Mouse (Mus musculus) forebrain, embryonic 12.5 days (tissue): ENCODE data around the gene Pde1a. TPM values are rescaled to one million over a fixed set of nuclear protein-coding genes. Genes with fewer than 3 reads are reported as not detected.

ENCODE experiments used
- ATAC-seq: fragments of 200-750 bp; cut with Nextera tagmentation; 2 replicates; pipeline ENCODE4 v1.8.0; 2017; ENCODE audit warnings: moderate TSS enrichment; ENCODE audit not compliant: low FRiP score
- H3K27ac ChIP-seq: fragments of 300-500 bp; sonication (generic); 2 replicates; pipeline ENCODE4 v1.5.1; 2016; ENCODE audit warnings: mild to moderate bottlenecking
- H3K27me3 ChIP-seq: fragments of 300-500 bp; sonication (generic); 2 replicates; pipeline ENCODE4 v1.6.1; 2016; ENCODE audit warnings: mild to moderate bottlenecking
- H3K36me3 ChIP-seq: fragments of 300-500 bp; sonication (generic); replicated peaks from 2 replicates; pipeline ENCODE4 v1.6.1; 2016; ENCODE audit warnings: mild to moderate bottlenecking
- H3K4me1 ChIP-seq: fragments of 300-500 bp; sonication (generic); 2 replicates; pipeline ENCODE4 v1.6.1; 2016
- H3K4me2 ChIP-seq: fragments of 300-500 bp; sonication (generic); 2 replicates; pipeline ENCODE4 v1.6.1; 2016; ENCODE audit warnings: mild to moderate bottlenecking, moderate library complexity
- H3K4me3 ChIP-seq: fragments of 300-500 bp; sonication (generic); replicated peaks from 2 replicates; pipeline ENCODE4 v1.5.1; 2016; ENCODE audit warnings: mild to moderate bottlenecking
- H3K9ac ChIP-seq: fragments of 300-500 bp; sonication (generic); 2 replicates; pipeline ENCODE4 v1.6.1; 2016; ENCODE audit warnings: mild to moderate bottlenecking
- H3K9me3 ChIP-seq: fragments of 300-500 bp; sonication (generic); 2 replicates; pipeline ENCODE4 v1.6.1; 2016
- WGBS: fragments of 180-500 bp; shearing (Covaris S2); methylation state at CpG from one replicate; pipeline ENCODE4 v1.1.7; 2016; 5-methylcytosine and 5-hydroxymethylcytosine counted together
- polyA plus RNA-seq: library from polyadenylated mRNA; unstranded; fragments of >200 nt; fragmentation: Nextera tagmentation; extraction: Ambion mirVana; gene quantifications from 2 replicates; pipeline ENCODE4 v1.2.1, GENCODE M21; 2016

Gene Pde1a
- 2.5 and 3.7 TPM in 2 replicates for polyA plus RNA-seq

GRCm38 (mm10) chr2:80128861-80129698, at the start of gene Pde1a:
Gene Pde1a, minus strand, starts transcription at chr2:80129458.
- H3K4me1 ChIP-seq = peaks cover 25% of the 10 kb centered on the region
- peaks cover 4% of the 10 kb centered on the region; the same call in 1 of the 2 replicates for H3K27me3 ChIP-seq
- peak; percentile 90 for ATAC-seq
- H3K36me3 ChIP-seq = no peaks in the 10 kb centered on the region
- 5% methylated on average over 21 of the region's 21 CpGs for WGBS
- no peaks in the 10 kb centered on the region for H3K9me3 ChIP-seq
- peak within 1 kb of the TSS; percentile 29; the same call in 1 of the 2 replicates for H3K9ac ChIP-seq
- H3K27ac ChIP-seq = peak within 1 kb of the TSS; percentile 50; the same call in 1 of the 2 replicates
- peak within 1 kb of the TSS; percentile 38 for H3K4me3 ChIP-seq
- H3K4me2 ChIP-seq = peak within 1 kb of the TSS; percentile 68

GRCm38 (mm10) chr2:80178608-80179280, 49.5 kb upstream of the Pde1a start:
- H3K4me2 ChIP-seq = no peak overlapping the region
- no peak overlapping the region for H3K27ac ChIP-seq
- no peaks in the 10 kb centered on the region for H3K36me3 ChIP-seq
- WGBS = 78% methylated on average over 4 of the region's 4 CpGs
- no peak overlapping the region for H3K9ac ChIP-seq
- no peaks in the 10 kb centered on the region for H3K27me3 ChIP-seq
- no peaks in the 10 kb centered on the region for H3K4me1 ChIP-seq
- H3K4me3 ChIP-seq = no peak overlapping the region
- no peak for ATAC-seq
- no peaks in the 10 kb centered on the region for H3K9me3 ChIP-seq

GRCm38 (mm10) chr2:80178154-80178553, 48.9 kb upstream of the Pde1a start:
- no peaks in the 10 kb centered on the region for H3K27me3 ChIP-seq
- H3K9ac ChIP-seq = no peak overlapping the region
- no peak overlapping the region for H3K27ac ChIP-seq
- 91% methylated on average over 3 of the region's 3 CpGs for WGBS
- H3K36me3 ChIP-seq = no peaks in the 10 kb centered on the region
- no peak for ATAC-seq
- no peak overlapping the region for H3K4me3 ChIP-seq
- H3K4me1 ChIP-seq = no peaks in the 10 kb centered on the region
- no peaks in the 10 kb centered on the region for H3K9me3 ChIP-seq
- no peak overlapping the region for H3K4me2 ChIP-seq

GRCm38 (mm10) chr2:80168103-80168502, 38.8 kb upstream of the Pde1a start:
- no peaks in the 10 kb centered on the region for H3K4me1 ChIP-seq
- no peak overlapping the region for H3K27ac ChIP-seq
- no peaks in the 10 kb centered on the region for H3K9me3 ChIP-seq
- ATAC-seq = no peak
- 83% methylated on average over 1 of the region's 1 CpGs for WGBS
- H3K27me3 ChIP-seq = no peaks in the 10 kb centered on the region
- no peaks in the 10 kb centered on the region for H3K36me3 ChIP-seq
- H3K4me3 ChIP-seq = no peak overlapping the region
- no peak overlapping the region for H3K4me2 ChIP-seq
- H3K9ac ChIP-seq = no peak overlapping the region

DNA sequence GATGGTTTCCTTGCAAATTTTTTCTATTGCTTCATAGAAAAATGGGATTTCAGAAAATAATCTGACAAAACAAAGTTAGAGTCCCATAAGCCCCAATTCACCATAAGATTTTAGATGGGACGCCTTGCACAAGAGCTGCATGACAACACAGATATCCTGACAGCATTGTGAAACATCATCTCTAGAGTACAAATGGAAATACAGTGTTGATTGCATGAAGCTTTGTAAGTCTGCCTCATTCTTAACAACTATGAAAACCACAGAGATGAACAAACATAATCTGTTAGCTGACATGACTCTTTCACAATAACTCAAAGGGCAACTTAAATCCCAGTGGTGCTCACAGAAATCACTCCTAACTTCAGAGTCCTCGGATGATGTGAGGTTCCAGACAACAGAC, 29.5 kb upstream of the Pde1a start:
- H3K9ac ChIP-seq = no peak overlapping the region
- H3K27me3 ChIP-seq = no peaks in the 10 kb centered on the region
- H3K4me3 ChIP-seq = no peak overlapping the region
- no peaks in the 10 kb centered on the region for H3K4me1 ChIP-seq
- H3K27ac ChIP-seq = no peak overlapping the region
- no peak for ATAC-seq
- WGBS = 91% methylated on average over 2 of the region's 2 CpGs
- no peaks in the 10 kb centered on the region for H3K36me3 ChIP-seq
- no peak overlapping the region for H3K4me2 ChIP-seq
- H3K9me3 ChIP-seq = no peaks in the 10 kb centered on the region

DNA sequence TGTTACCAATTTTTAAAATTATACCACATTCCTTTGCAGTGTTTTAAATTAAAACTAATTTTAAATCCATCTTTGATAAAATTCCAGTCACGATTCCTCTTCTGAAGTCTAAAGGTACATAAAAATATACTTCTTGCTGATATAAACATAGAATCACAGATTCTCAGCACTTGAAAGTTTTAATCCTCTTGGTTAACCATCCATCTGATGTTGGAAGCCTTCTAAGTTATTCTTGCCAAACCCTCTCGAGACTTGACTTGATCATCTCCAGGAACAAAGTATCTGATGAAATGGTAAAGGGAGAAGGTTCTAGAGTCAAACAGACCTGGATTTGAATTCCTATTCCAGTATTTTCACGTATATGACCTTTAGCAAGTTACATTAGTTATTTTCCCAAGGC, 28.9 kb upstream of the Pde1a start:
- Histone ChIP-seq H3K4me1 (no peaks in the 10 kb centered on the region), H3K9me3 (no peaks in the 10 kb centered on the region), H3K27me3 (no peaks in the 10 kb centered on the region), H3K4me2 (no peak overlapping the region), H3K36me3 (no peaks in the 10 kb centered on the region), H3K27ac (no peak overlapping the region), H3K4me3 (no peak overlapping the region), H3K9ac (no peak overlapping the region)
- ATAC-seq = no peak
- WGBS = 89% methylated on average over 3 of the region's 3 CpGs

DNA sequence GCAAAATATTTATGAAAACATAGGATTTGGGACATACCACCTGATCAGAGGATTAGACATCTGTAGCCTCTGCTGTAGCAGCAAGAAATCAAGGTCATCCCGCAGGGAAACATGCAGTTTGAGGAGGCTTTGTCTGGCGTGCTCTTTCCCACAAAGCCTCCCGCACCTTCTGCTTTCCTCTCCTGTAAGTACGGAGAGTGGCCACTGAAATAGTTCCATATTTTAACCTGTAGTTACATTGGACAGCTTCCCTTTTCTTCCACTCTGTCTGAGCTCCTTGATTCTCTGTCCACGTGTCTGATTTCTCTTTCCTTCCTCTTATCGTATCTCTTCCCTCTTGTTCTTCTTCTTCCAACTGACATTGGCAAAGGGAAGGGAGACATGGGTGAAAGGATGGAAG, 20.8 kb upstream of the Pde1a start:
- Histone ChIP-seq H3K4me1 (no peaks in the 10 kb centered on the region), H3K9me3 (no peaks in the 10 kb centered on the region), H3K4me3 (no peak overlapping the region), H3K36me3 (no peaks in the 10 kb centered on the region), H3K9ac (no peak overlapping the region), H3K4me2 (no peak overlapping the region), H3K27me3 (no peaks in the 10 kb centered on the region), H3K27ac (no peak overlapping the region)
- no peak for ATAC-seq
- 83% methylated on average over 6 of the region's 6 CpGs for WGBS

GRCm38 (mm10) chr2:80149332-80149731, 20.1 kb upstream of the Pde1a start:
- no peak overlapping the region for H3K4me3 ChIP-seq
- no peak overlapping the region for H3K4me2 ChIP-seq
- H3K36me3 ChIP-seq = no peaks in the 10 kb centered on the region
- ATAC-seq = no peak
- WGBS = 55% methylated on average over 3 of the region's 3 CpGs
- H3K9ac ChIP-seq = no peak overlapping the region
- no peaks in the 10 kb centered on the region for H3K4me1 ChIP-seq
- no peaks in the 10 kb centered on the region for H3K9me3 ChIP-seq
- no peaks in the 10 kb centered on the region for H3K27me3 ChIP-seq
- H3K27ac ChIP-seq = no peak overlapping the region

DNA sequence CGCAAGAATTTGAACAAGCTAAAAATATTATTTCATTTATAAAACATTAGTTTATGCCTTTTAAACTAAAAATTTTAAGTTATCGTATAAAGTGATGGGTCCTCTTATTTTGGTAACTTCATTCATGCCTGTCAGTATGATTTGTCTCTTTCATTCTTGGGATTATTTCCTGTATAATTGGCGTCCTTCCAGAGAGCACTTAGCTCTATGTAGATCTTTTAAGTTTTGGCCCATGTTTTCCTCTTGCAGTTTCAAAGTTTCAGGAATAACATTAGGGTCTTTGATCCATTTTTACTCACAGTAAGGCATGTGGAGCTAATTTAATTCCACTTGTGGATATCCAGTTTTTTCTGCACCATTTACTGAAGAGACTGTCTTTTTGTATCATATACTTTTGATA, 5.8 kb upstream of the Pde1a start:
- no peak overlapping the region for H3K4me2 ChIP-seq
- no peak for ATAC-seq
- WGBS = 90% methylated on average over 3 of the region's 3 CpGs
- H3K27me3 ChIP-seq = peaks cover 4% of the 10 kb centered on the region; the same call in 1 of the 2 replicates
- H3K4me1 ChIP-seq = no peaks in the 10 kb centered on the region
- H3K9ac ChIP-seq = no peak overlapping the region
- no peaks in the 10 kb centered on the region for H3K36me3 ChIP-seq
- H3K27ac ChIP-seq = no peak overlapping the region
- no peaks in the 10 kb centered on the region for H3K9me3 ChIP-seq
- H3K4me3 ChIP-seq = no peak overlapping the region

- Histone ChIP-seq H3K9ac (no peak overlapping the region), H3K36me3 (no peaks in the 10 kb centered on the region), H3K9me3 (no peaks in the 10 kb centered on the region), H3K27ac (no peak overlapping the region), H3K4me1 (peaks cover 14% of the 10 kb centered on the region), H3K4me2 (no peak overlapping the region), H3K27me3 (peaks cover 4% of the 10 kb centered on the region; the same call in 1 of the 2 replicates), H3K4me3 (no peak overlapping the region)
- ATAC-seq = no peak
- WGBS = 88% methylated on average over 3 of the region's 3 CpGs
Measured at GRCm38 (mm10) chr2:80132677-80133076, 3.4 kb upstream of the Pde1a start.

GRCm38 (mm10) chr2:80126663-80127062, 2.6 kb downstream of the Pde1a start:
- ATAC-seq = no peak
- H3K4me3 ChIP-seq = no peak overlapping the region
- no peaks in the 10 kb centered on the region for H3K9me3 ChIP-seq
- H3K27ac ChIP-seq = no peak overlapping the region
- peak overlapping the region; percentile 19; the same call in 1 of the 2 replicates for H3K4me2 ChIP-seq
- H3K9ac ChIP-seq = no peak overlapping the region
- H3K4me1 ChIP-seq = peaks cover 25% of the 10 kb centered on the region
- no peaks in the 10 kb centered on the region for H3K36me3 ChIP-seq
- H3K27me3 ChIP-seq = peaks cover 2% of the 10 kb centered on the region; the same call in 1 of the 2 replicates
- 9% methylated on average over 4 of the region's 4 CpGs for WGBS

- Histone ChIP-seq H3K4me1 (no peaks in the 10 kb centered on the region), H3K36me3 (no peaks in the 10 kb centered on the region), H3K4me3 (no peak overlapping the region), H3K27ac (no peak overlapping the region), H3K9me3 (no peaks in the 10 kb centered on the region), H3K27me3 (no peaks in the 10 kb centered on the region), H3K9ac (no peak overlapping the region), H3K4me2 (no peak overlapping the region)
- WGBS = 86% methylated on average over 2 of the region's 2 CpGs
- no peak for ATAC-seq
Measured at GRCm38 (mm10) chr2:80086891-80087290, 42.4 kb downstream of the Pde1a start.
